Mouse (Mus musculus) layer of hippocampus, postnatal 36 days (tissue): ENCODE results near the gene Cd6. TPM values are rescaled to one million over a fixed set of nuclear protein-coding genes. Genes with fewer than 3 reads are reported as not detected.

Source experiments
- DNase-seq, 2 experiments: peaks; one replicate each; pipeline ENCODE4 v3.0.0; 2022
- total RNA-seq, 2 experiments: library from RNA; stranded (reverse); gene quantifications; 2 replicates each; pipeline ENCODE4 v1.2.3; 2021

The Cd6 gene
- total RNA-seq, 2 experiments from 2014 or later, result 0.35 TPM; not detected in 1

GRCm38 (mm10) chr19:10759983-10760831, 69.7 kb downstream of the Cd6 start:
- no peak for DNase-seq

GRCm38 (mm10) chr19:10759525-10759924, 70.3 kb downstream of the Cd6 start:
- DNase-seq, result no peak

GRCm38 (mm10) chr19:10758708-10759107, 71.2 kb downstream of the Cd6 start:
- DNase-seq, result no peak

- DNase-seq, result no peak
These were observed 72.3 kb downstream of the Cd6 start for GRCm38 (mm10) chr19:10757526-10757925.

GRCm38 (mm10) chr19:10757125-10757524, 72.7 kb downstream of the Cd6 start:
- no peak for DNase-seq

GRCm38 (mm10) chr19:10752646-10753045, 77.2 kb downstream of the Cd6 start:
- DNase-seq, result no peak

GRCm38 (mm10) chr19:10752106-10752505, 77.8 kb downstream of the Cd6 start:
- no peak for DNase-seq

GRCm38 (mm10) chr19:10751607-10752006, 78.3 kb downstream of the Cd6 start:
- DNase-seq, result no peak

GRCm38 (mm10) chr19:10750161-10750560, 79.7 kb downstream of the Cd6 start:
- no peak for DNase-seq

GRCm38 (mm10) chr19:10749295-10749694, 80.6 kb downstream of the Cd6 start:
- no peak for DNase-seq

- DNase-seq, result no peak
These were observed 81.3 kb downstream of the Cd6 start for GRCm38 (mm10) chr19:10748401-10749102.

GRCm38 (mm10) chr19:10747718-10748117, 82.1 kb downstream of the Cd6 start:
- DNase-seq, result no peak

- DNase-seq, result no peak
These were observed 82.7 kb downstream of the Cd6 start for GRCm38 (mm10) chr19:10747182-10747581.

GRCm38 (mm10) chr19:10742565-10742964, 87.3 kb downstream of the Cd6 start:
- DNase-seq, result no peak

GRCm38 (mm10) chr19:10742145-10742544, 87.7 kb downstream of the Cd6 start:
- DNase-seq, result no peak

- no peak for DNase-seq
These were observed 89.0 kb downstream of the Cd6 start for GRCm38 (mm10) chr19:10740641-10741440.

GRCm38 (mm10) chr19:10739916-10740315, 89.9 kb downstream of the Cd6 start:
- no peak for DNase-seq

Other genes with a start within 250 kb of the Cd6 start
- gene Ddb1, start 224.7 kb downstream of the Cd6 start, total RNA-seq, result 100 to 1,000 TPM; 200 to 203 TPM
- 10 to 100 TPM; 18.7 to 20.1 TPM for gene Tkfc, start 224.4 kb downstream of the Cd6 start, total RNA-seq
- under 1 TPM; 0.30 to 0.32 TPM for gene Vwce, start 195.8 kb downstream of the Cd6 start, total RNA-seq
- gene Pga5, start 152.0 kb downstream of the Cd6 start, total RNA-seq, result not detected
- gene Vps37c, start 141.3 kb downstream of the Cd6 start, total RNA-seq, result 10 to 100 TPM; 24.2 to 26.7 TPM
- gene Cd5, start 91.1 kb downstream of the Cd6 start, total RNA-seq, result not detected
- 1 to 10 TPM; 1.1 to 1.3 TPM for gene Slc15a3, start 9.7 kb upstream of the Cd6 start, total RNA-seq
- 100 to 1,000 TPM; 170 to 179 TPM for gene Tmem132a, start 39.9 kb upstream of the Cd6 start, total RNA-seq
- 10 to 100 TPM; 46.8 to 48.4 TPM for gene Tmem109, start 51.9 kb upstream of the Cd6 start, total RNA-seq
- 100 to 1,000 TPM; 189 to 197 TPM for gene Prpf19, start 65.2 kb upstream of the Cd6 start, total RNA-seq
- gene Zp1, start 90.6 kb upstream of the Cd6 start, total RNA-seq, result not detected
- under 1 TPM; 0.20 to 0.28 TPM for gene Ptgdr2, start 107.1 kb upstream of the Cd6 start, total RNA-seq
- gene Ccdc86, start 119.2 kb upstream of the Cd6 start, total RNA-seq, result 1 to 10 TPM; 8.3 to 8.8 TPM
- gene Ms4a10, start 144.6 kb upstream of the Cd6 start, total RNA-seq, result not detected
- not detected for gene Ms4a15, start 163.2 kb upstream of the Cd6 start, total RNA-seq
- not detected for gene Ms4a18, start 188.0 kb upstream of the Cd6 start, total RNA-seq